ENCODE assay signal across 18 mouse cellular contexts in the genomic region with DNA sequence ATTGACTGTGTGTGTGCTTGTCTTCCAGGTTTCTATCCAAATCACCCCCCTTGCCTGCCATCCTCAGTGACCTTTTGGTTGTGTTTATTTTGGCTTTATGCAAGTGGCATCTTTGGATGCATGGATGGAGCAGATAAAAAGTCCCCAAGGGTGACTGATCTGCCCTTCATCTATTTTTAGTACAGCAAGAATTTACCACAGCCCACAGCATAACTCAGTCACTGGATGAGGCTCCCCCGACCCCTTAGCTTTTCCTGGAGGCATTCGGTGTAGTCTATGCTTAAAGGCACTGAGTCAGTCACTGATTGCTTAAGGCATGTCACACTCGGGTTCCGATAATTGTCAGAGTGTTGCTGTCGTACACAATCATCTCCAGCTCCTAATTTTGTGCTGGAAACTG.
DNase-seq lines count a peak whose midpoint lies in the region; ATAC-seq and TF ChIP-seq lines count a peak whose summit lies in the region.
"Had no signal": no experiment of that assay in that cellular context is flagged by ENCODE, and none has a peak within 500 bp of the region (broad histone marks: within the 10 kb centered on the region; RNA-seq: fewer than 3 reads in every experiment).

No protein-coding gene starts in this region.

- ATAC-seq in heart, embryonic 11.5 days (replicated peaks; ENCODE audit: insufficient number of reproducible peaks, low FRiP score, low TSS enrichment): no peak; the same call in 1 of the 2 replicates
- ATAC-seq in lung, embryonic 16.5 days (ENCODE audit: low read depth): peak; percentile 77
- ATAC-seq: forebrain, embryonic 15.5 days; intestine, embryonic 15.5 days had no signal

- no peak overlapping the region for H3K9ac ChIP-seq in heart, embryonic 11.5 days (ENCODE audit: low read depth, low read length)
- H3K9ac ChIP-seq in lung, embryonic 16.5 days (ENCODE audit: low read length): no peak overlapping the region
- H3K9ac ChIP-seq: embryonic facial prominence, embryonic 12.5 days; forebrain, embryonic 15.5 days; hindbrain, embryonic 15.5 days; intestine, embryonic 15.5 days; limb, embryonic 15.5 days; liver, embryonic 15.5 days; neural tube, embryonic 12.5 days had no signal

- no peak overlapping the region for H3K4me3 ChIP-seq in heart, embryonic 11.5 days (ENCODE audit: low read depth, low read length)
- H3K4me3 ChIP-seq in lung, embryonic 16.5 days (ENCODE audit: low read length): no peak overlapping the region
- H3K4me3 ChIP-seq in C2C12 (ENCODE audit: insufficient read depth, poor library complexity, severe bottlenecking): no peak overlapping the region
- no peak overlapping the region for H3K4me3 ChIP-seq in embryonic fibroblast, embryonic 13.5 days (ENCODE audit: insufficient read depth, low read length)
- H3K4me3 ChIP-seq in midbrain, embryonic 10.5 days: no peak overlapping the region
- H3K4me3 ChIP-seq: embryonic facial prominence, embryonic 12.5 days; forebrain, embryonic 15.5 days; hindbrain, embryonic 15.5 days; intestine, embryonic 15.5 days; limb, embryonic 15.5 days; liver, embryonic 15.5 days; neural tube, embryonic 12.5 days had no signal

- H3K79me3 ChIP-seq in C2C12 (ENCODE audit: low read depth): no peaks in the 10 kb centered on the region

- no peaks in the 10 kb centered on the region for H3K27me3 ChIP-seq in heart, embryonic 11.5 days (ENCODE audit: control insufficient read depth, insufficient read depth, low read length)
- no peaks in the 10 kb centered on the region for H3K27me3 ChIP-seq in lung, embryonic 16.5 days (ENCODE audit: control insufficient read depth, insufficient read depth, low read depth, low read length)
- no peaks in the 10 kb centered on the region for H3K27me3 ChIP-seq in C2C12 (ENCODE audit: control insufficient read depth, insufficient read depth, insufficient read length)
- peaks cover 9% of the 10 kb centered on the region for H3K27me3 ChIP-seq in midbrain, embryonic 10.5 days (ENCODE audit: low read depth, poor library complexity, severe bottlenecking)
- H3K27me3 ChIP-seq: embryonic facial prominence, embryonic 12.5 days; forebrain, embryonic 15.5 days; hindbrain, embryonic 15.5 days; intestine, embryonic 15.5 days; limb, embryonic 15.5 days; liver, embryonic 15.5 days; neural tube, embryonic 12.5 days had no signal

- H3K9me3 ChIP-seq in heart, embryonic 11.5 days (replicated peaks; ENCODE audit: control insufficient read depth, low read length): no peaks in the 10 kb centered on the region
- H3K9me3 ChIP-seq in lung, embryonic 16.5 days (ENCODE audit: control insufficient read depth, low read length): no peaks in the 10 kb centered on the region
- H3K9me3 ChIP-seq in midbrain, embryonic 10.5 days (replicated peaks): no peaks in the 10 kb centered on the region; the same call in 1 of the 2 replicates
- H3K9me3 ChIP-seq: embryonic facial prominence, embryonic 12.5 days; forebrain, embryonic 15.5 days; hindbrain, embryonic 15.5 days; intestine, embryonic 15.5 days; limb, embryonic 15.5 days; liver, embryonic 15.5 days; neural tube, embryonic 12.5 days had no signal

- TF ChIP-seq POLR2A in embryonic fibroblast, embryonic 13.5 days (IDR thresholded peaks at IDR 0.05; ENCODE audit: low read depth, low read length): no peak

- no peaks in the 10 kb centered on the region for H3K79me2 ChIP-seq in C2C12 (ENCODE audit: control insufficient read depth, insufficient read depth)

- no peak overlapping the region for H3K4me2 ChIP-seq in heart, embryonic 11.5 days
- H3K4me2 ChIP-seq in lung, embryonic 16.5 days (ENCODE audit: low read depth, low read length): no peak overlapping the region
- H3K4me2 ChIP-seq: embryonic facial prominence, embryonic 12.5 days; forebrain, embryonic 15.5 days; hindbrain, embryonic 15.5 days; intestine, embryonic 15.5 days; limb, embryonic 15.5 days; liver, embryonic 15.5 days; neural tube, embryonic 12.5 days had no signal

- peak overlapping the region; percentile 12 for H3ac ChIP-seq in C2C12 (ENCODE audit: control insufficient read depth, insufficient read length, low read depth)

- WGBS in heart, embryonic 11.5 days (ENCODE audit: insufficient replicate concordance): 39% methylated on average over 5 of the region's 5 CpGs
- 40% methylated on average over 5 of the region's 5 CpGs for WGBS in lung, embryonic 16.5 days
- 86% methylated on average over 5 of the region's 5 CpGs for WGBS in midbrain, embryonic 10.5 days

- DNase-seq in heart, adult 18-20 months: no peak
- no peak for DNase-seq in lung, postnatal 14 days
- no peak for DNase-seq in midbrain, embryonic 10.5 days (ENCODE audit: low spot score)
- DNase-seq in spleen, adult 12 weeks (ENCODE audit: low spot score): no peak
- DNase-seq: cerebellum, adult 8-10 months; kidney, postnatal 36 days; thymus, postnatal 4 days had no signal

- H3K36me3 ChIP-seq in heart, embryonic 11.5 days (ENCODE audit: control insufficient read depth, insufficient read depth, low read length): no peaks in the 10 kb centered on the region
- no peaks in the 10 kb centered on the region for H3K36me3 ChIP-seq in lung, embryonic 16.5 days (ENCODE audit: control insufficient read depth, insufficient read depth, low read length)
- H3K36me3 ChIP-seq in C2C12 (ENCODE audit: control insufficient read depth, insufficient read depth): no peaks in the 10 kb centered on the region
- no peaks in the 10 kb centered on the region for H3K36me3 ChIP-seq in midbrain, embryonic 10.5 days
- H3K36me3 ChIP-seq: embryonic facial prominence, embryonic 12.5 days; forebrain, embryonic 15.5 days; hindbrain, embryonic 15.5 days; intestine, embryonic 15.5 days; limb, embryonic 15.5 days; liver, embryonic 15.5 days; neural tube, embryonic 12.5 days had no signal

- peak overlapping the region; percentile 77 for H3K27ac ChIP-seq in heart, embryonic 11.5 days (ENCODE audit: low read depth, low read length)
- H3K27ac ChIP-seq in lung, embryonic 16.5 days (ENCODE audit: low read length): no peak overlapping the region
- peak overlapping the region; percentile 58 for H3K27ac ChIP-seq in embryonic fibroblast, embryonic 13.5 days (ENCODE audit: insufficient read depth, low read length)
- H3K27ac ChIP-seq in midbrain, embryonic 10.5 days (replicated peaks): no peak overlapping the region
- H3K27ac ChIP-seq: embryonic facial prominence, embryonic 12.5 days; forebrain, embryonic 15.5 days; hindbrain, embryonic 15.5 days; intestine, embryonic 15.5 days; limb, embryonic 15.5 days; liver, embryonic 15.5 days; neural tube, embryonic 12.5 days had no signal

- no peak for TF ChIP-seq CTCF in C2C12 (IDR thresholded peaks at IDR 0.05; ENCODE audit: control insufficient read depth, insufficient read depth, insufficient read length)
- no peak for TF ChIP-seq CTCF in embryonic fibroblast, embryonic 13.5 days (IDR thresholded peaks at IDR 0.05; ENCODE audit: borderline replicate concordance, insufficient read depth, low read length)

- peaks cover 16% of the 10 kb centered on the region for H3K4me1 ChIP-seq in heart, embryonic 11.5 days (ENCODE audit: control insufficient read depth, insufficient read depth, low read length)
- peaks cover 8% of the 10 kb centered on the region; the same call in 1 of the 2 replicates for H3K4me1 ChIP-seq in lung, embryonic 16.5 days (replicated peaks; ENCODE audit: control insufficient read depth, insufficient read depth, low read length)
- peaks cover 10% of the 10 kb centered on the region for H3K4me1 ChIP-seq in embryonic fibroblast, embryonic 13.5 days (ENCODE audit: control insufficient read depth, insufficient read depth, low read length)
- no peaks in the 10 kb centered on the region for H3K4me1 ChIP-seq in midbrain, embryonic 10.5 days
- H3K4me1 ChIP-seq: embryonic facial prominence, embryonic 12.5 days; intestine, embryonic 15.5 days; liver, embryonic 15.5 days; neural tube, embryonic 12.5 days had no signal

TF ChIP-seq in C2C12, 6 proteins besides CTCF, POLR2A, EP300 and RAD21:
- TF ChIP-seq MAX (IDR thresholded peaks at IDR 0.05) (no peak), CEBPB (IDR thresholded peaks at IDR 0.05; ENCODE audit: low read depth) (peak; percentile 38)

Comparison
In these comparisons a context has a peak if more than half of its experiments do, and no peak if none do; other contexts are left out.
1. H3K27ac ChIP-seq: peak in heart, embryonic 11.5 days (single experiment) and embryonic fibroblast, embryonic 13.5 days (single experiment); none in lung, embryonic 16.5 days (single experiment) and midbrain, embryonic 10.5 days (single experiment).